Comparison of ENCODE assay signal across 8 mouse cellular contexts in the genomic region with DNA sequence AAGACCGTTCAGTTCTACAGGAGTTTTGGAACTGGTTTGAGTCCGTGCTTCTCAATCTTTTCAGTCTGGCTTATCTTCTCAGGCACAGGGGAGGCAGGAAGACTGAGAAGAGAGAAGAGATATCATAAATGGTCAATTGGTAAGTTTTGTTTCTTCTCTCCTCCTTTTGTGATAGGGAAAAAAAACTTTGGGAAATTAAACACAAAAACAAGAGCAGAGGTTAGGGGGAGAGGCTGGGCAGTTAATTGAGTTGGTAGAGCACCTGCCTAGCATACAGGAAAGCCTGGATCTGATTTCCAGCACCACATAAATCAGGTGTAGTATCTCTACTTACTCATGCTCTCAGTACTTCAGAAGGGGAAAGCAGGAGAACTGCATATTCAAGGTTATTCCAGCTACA. TPM values are rescaled to one million over a fixed set of nuclear protein-coding genes. Genes with fewer than 3 reads are reported as not detected.
DNase-seq lines count a peak whose midpoint lies in the region; ATAC-seq lines count a peak whose summit lies in the region.
"Had no signal": no experiment of that assay in that cellular context is flagged by ENCODE, and none has a peak within 500 bp of the region (broad histone marks: within the 10 kb centered on the region; RNA-seq: fewer than 3 reads in every experiment).

A gene (minus strand): TSS at position 101 of the 400 bp plus-strand sequence.

- H3K27me3 ChIP-seq in neural tube, embryonic 11.5 days (ENCODE audit: control insufficient read depth, insufficient read depth, low read length), result no peaks in the 10 kb centered on the region
- no peaks in the 10 kb centered on the region for H3K27me3 ChIP-seq in embryonic facial prominence, embryonic 12.5 days
- no peaks in the 10 kb centered on the region for H3K27me3 ChIP-seq in hindbrain, embryonic 16.5 days (replicated peaks; ENCODE audit: control insufficient read depth, insufficient read depth, low read length)
- H3K27me3 ChIP-seq in midbrain, embryonic 15.5 days (replicated peaks), result no peaks in the 10 kb centered on the region

- H3K4me2 ChIP-seq in neural tube, embryonic 11.5 days (ENCODE audit: low read depth), result no peak within 1 kb of the TSS
- no peak within 1 kb of the TSS for H3K4me2 ChIP-seq in embryonic facial prominence, embryonic 12.5 days (replicated peaks)
- no peak within 1 kb of the TSS for H3K4me2 ChIP-seq in hindbrain, embryonic 16.5 days (ENCODE audit: low read length)
- no peak within 1 kb of the TSS for H3K4me2 ChIP-seq in midbrain, embryonic 15.5 days

- DNase-seq in neural tube, embryonic 11.5 days (ENCODE audit: low spot score), result no peak
- no peak for DNase-seq in neural tube, embryonic 10.5 days (ENCODE audit: extremely low spot score, low spot score)
- DNase-seq in cerebellum, adult 11 months, result no peak
- no peak for DNase-seq in spleen, adult 12 weeks (ENCODE audit: low spot score)

- H3K27ac ChIP-seq in neural tube, embryonic 11.5 days (ENCODE audit: low read depth, low read length), result no peak within 1 kb of the TSS
- H3K27ac ChIP-seq in embryonic facial prominence, embryonic 12.5 days, result no peak within 1 kb of the TSS
- H3K27ac ChIP-seq in hindbrain, embryonic 16.5 days (ENCODE audit: low read depth, low read length), result no peak within 1 kb of the TSS
- H3K27ac ChIP-seq in midbrain, embryonic 15.5 days, result no peak within 1 kb of the TSS

- H3K9me3 ChIP-seq in neural tube, embryonic 11.5 days (ENCODE audit: control insufficient read depth, low read length), result no peaks in the 10 kb centered on the region
- no peaks in the 10 kb centered on the region for H3K9me3 ChIP-seq in embryonic facial prominence, embryonic 12.5 days
- no peaks in the 10 kb centered on the region for H3K9me3 ChIP-seq in hindbrain, embryonic 16.5 days (ENCODE audit: control insufficient read depth, low read length)
- no peaks in the 10 kb centered on the region for H3K9me3 ChIP-seq in midbrain, embryonic 15.5 days

- no peaks in the 10 kb centered on the region for H3K36me3 ChIP-seq in neural tube, embryonic 11.5 days (ENCODE audit: control insufficient read depth, insufficient read depth, low read length)
- no peaks in the 10 kb centered on the region for H3K36me3 ChIP-seq in embryonic facial prominence, embryonic 12.5 days
- H3K36me3 ChIP-seq in hindbrain, embryonic 16.5 days (ENCODE audit: control insufficient read depth, insufficient read depth, low read length), result no peaks in the 10 kb centered on the region
- no peaks in the 10 kb centered on the region for H3K36me3 ChIP-seq in midbrain, embryonic 15.5 days (replicated peaks)

- ATAC-seq in neural tube, embryonic 11.5 days (ENCODE audit: insufficient read depth, low FRiP score, low TSS enrichment), result no peak
- no peak for ATAC-seq in embryonic facial prominence, embryonic 12.5 days (ENCODE audit: insufficient number of reproducible peaks, insufficient read depth, low FRiP score, low TSS enrichment)
- ATAC-seq in hindbrain, embryonic 16.5 days, result no peak
- ATAC-seq in midbrain, embryonic 15.5 days (replicated peaks), result no peak

- no peaks in the 10 kb centered on the region for H3K4me1 ChIP-seq in neural tube, embryonic 11.5 days (ENCODE audit: control insufficient read depth, insufficient read depth, low read length)
- no peaks in the 10 kb centered on the region for H3K4me1 ChIP-seq in embryonic facial prominence, embryonic 12.5 days
- H3K4me1 ChIP-seq in hindbrain, embryonic 16.5 days (ENCODE audit: control insufficient read depth, insufficient read depth, low read depth, low read length), result no peaks in the 10 kb centered on the region
- H3K4me1 ChIP-seq in midbrain, embryonic 15.5 days, result peaks cover 15% of the 10 kb centered on the region; the same call in 1 of the 2 replicates

- no peak within 1 kb of the TSS for H3K9ac ChIP-seq in neural tube, embryonic 11.5 days (ENCODE audit: low read length)
- H3K9ac ChIP-seq in embryonic facial prominence, embryonic 12.5 days, result no peak within 1 kb of the TSS
- no peak within 1 kb of the TSS for H3K9ac ChIP-seq in hindbrain, embryonic 16.5 days (ENCODE audit: low read depth, low read length)
- H3K9ac ChIP-seq in midbrain, embryonic 15.5 days, result no peak within 1 kb of the TSS

- 77% methylated on average over 2 of the region's 2 CpGs for WGBS in neural tube, embryonic 11.5 days
- WGBS in embryonic facial prominence, embryonic 12.5 days, result 65% methylated on average over 2 of the region's 2 CpGs
- 86% methylated on average over 2 of the region's 2 CpGs for WGBS in hindbrain, embryonic 16.5 days
- WGBS in midbrain, embryonic 15.5 days, result 74% methylated on average over 2 of the region's 2 CpGs

- no peak within 1 kb of the TSS for H3K4me3 ChIP-seq in neural tube, embryonic 11.5 days (ENCODE audit: low read depth, low read length)
- H3K4me3 ChIP-seq in embryonic facial prominence, embryonic 12.5 days, result no peak within 1 kb of the TSS
- no peak within 1 kb of the TSS for H3K4me3 ChIP-seq in hindbrain, embryonic 16.5 days (ENCODE audit: low read length)
- H3K4me3 ChIP-seq in midbrain, embryonic 15.5 days, result no peak within 1 kb of the TSS
- H3K4me3 ChIP-seq: erythroblast, embryonic 14.5 days had no signal

RNA-seq across cellular contexts. Expression of the gene that starts here (rescaled TPM):
- polyA plus RNA-seq in neural tube, embryonic 11.5 days (2014; fragmentation: Nextera tagmentation; extraction: Ambion mirVana), result 59.3 and 65.5 TPM in 2 replicates
- polyA plus RNA-seq in embryonic facial prominence, embryonic 12.5 days (2016; fragmentation: Nextera tagmentation; extraction: Ambion mirVana), result 49.5 and 50.2 TPM in 2 replicates
- 77.8 and 78.0 TPM in 2 replicates for polyA plus RNA-seq in hindbrain, embryonic 16.5 days (2015; fragmentation: Nextera tagmentation; extraction: Ambion mirVana)
- 76.1 and 77.6 TPM in 2 replicates for polyA plus RNA-seq in midbrain, embryonic 15.5 days (2015; fragmentation: Nextera tagmentation; extraction: Ambion mirVana)
